Mouse (Mus musculus) gastrocnemius, adult 18-20 months (tissue): ENCODE measurements around the gene Ddx56. TPM values are rescaled to one million over a fixed set of nuclear protein-coding genes. Genes with fewer than 3 reads are reported as not detected.

Experiments used
- DNase-seq: peaks from one replicate; pipeline ENCODE4 v3.0.0; 2021; ENCODE audit warnings: low spot score
- long read RNA-seq, 2 experiments: library from polyadenylated mRNA; stranded (forward); transcript quantifications; one replicate each; pipeline ENCODE4 v2.0.0; 2021
- total RNA-seq, 2 experiments: library from RNA; stranded (reverse); gene quantifications; 2 replicates each; pipeline ENCODE4 v1.2.3; 2021

Ddx56 gene
- total RNA-seq, result 10 to 100 TPM; 23.9 to 25.7 TPM
- long read RNA-seq, experiment 1, transcript Ddx56-201 (14 exons, 1,956 nt), result major isoform, 35 of 43 reads
- long read RNA-seq, experiment 1, partial matches to known transcripts, result 1 of 43 reads
- long read RNA-seq, experiment 1, other reads (novel, unspliced or antisense), result 7 of 43 reads
- long read RNA-seq, experiment 2, transcript Ddx56-201 (14 exons, 1,956 nt), result major isoform, 33 of 37 reads
- long read RNA-seq, experiment 2, partial matches to known transcripts, result 2 of 37 reads
- long read RNA-seq, experiment 2, other reads (novel, unspliced or antisense), result 2 of 37 reads

DNA sequence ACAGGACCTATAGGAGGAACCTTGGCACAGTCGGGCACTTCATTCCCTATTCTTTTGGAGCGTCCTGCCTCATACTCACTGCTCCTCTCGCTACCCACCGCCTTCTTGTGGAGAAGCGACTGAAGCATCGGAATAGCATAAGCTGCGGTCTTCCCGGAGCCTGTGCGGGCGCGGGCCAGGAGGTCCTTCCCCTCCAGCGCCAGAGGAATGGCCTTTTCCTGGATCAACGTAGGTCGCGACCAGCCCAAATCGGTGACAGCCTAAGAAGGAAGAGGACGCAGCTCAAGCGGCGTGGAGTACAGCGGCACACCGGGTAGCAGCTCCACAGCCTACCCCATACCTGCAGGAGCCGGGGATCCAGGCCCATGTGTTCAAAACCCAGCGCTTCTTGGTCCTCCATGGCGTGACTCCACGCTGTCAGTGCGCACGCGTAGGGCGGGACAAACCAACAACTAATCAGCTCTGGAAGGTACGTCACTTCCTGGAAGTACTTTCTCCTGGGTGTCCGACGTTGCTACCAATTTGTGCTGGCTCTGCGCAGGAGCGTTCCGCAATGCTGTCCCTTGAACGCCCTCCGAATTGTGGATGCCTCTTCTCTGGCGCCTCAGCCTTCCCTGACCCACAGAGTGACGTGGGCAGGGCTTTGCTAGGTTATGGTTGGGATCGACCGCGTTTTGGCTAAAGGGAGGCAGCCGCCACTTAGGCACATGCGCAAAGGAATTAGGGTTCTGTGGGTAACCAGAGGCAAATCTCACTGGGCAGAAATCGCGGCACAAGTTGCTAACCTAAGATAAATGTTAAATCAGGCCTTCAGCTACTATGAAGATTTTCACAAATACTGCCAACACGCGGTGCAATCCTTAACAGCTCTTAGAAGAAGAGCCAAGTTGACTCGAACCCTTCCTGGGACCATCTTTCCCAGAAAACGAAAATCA is at the start of gene Ddx56:
Gene Ddx56, minus strand, starts transcription at position 453 of the 935 bp plus-strand sequence.
- peak; percentile 94 for DNase-seq

DNA sequence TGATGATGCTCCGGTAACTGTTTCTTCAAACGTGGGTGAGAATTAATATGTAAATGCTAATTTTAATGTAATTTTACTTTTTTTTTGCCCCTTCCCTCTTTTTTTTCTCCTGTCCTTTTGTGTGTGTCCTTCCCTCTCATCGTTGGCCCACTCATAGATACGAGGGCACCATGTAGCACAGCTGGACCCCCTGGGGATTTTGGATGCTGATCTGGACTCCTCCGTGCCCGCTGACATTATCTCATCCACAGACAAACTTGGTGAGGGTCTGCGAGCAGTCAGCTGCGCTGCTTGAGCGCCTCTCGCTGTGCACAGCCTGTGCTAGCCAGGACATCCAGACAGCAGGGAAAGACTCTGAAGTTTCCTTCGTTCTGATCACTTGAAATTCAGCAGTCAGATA is 49.2 kb upstream of the Ddx56 start:
- DNase-seq, result no peak

DNA sequence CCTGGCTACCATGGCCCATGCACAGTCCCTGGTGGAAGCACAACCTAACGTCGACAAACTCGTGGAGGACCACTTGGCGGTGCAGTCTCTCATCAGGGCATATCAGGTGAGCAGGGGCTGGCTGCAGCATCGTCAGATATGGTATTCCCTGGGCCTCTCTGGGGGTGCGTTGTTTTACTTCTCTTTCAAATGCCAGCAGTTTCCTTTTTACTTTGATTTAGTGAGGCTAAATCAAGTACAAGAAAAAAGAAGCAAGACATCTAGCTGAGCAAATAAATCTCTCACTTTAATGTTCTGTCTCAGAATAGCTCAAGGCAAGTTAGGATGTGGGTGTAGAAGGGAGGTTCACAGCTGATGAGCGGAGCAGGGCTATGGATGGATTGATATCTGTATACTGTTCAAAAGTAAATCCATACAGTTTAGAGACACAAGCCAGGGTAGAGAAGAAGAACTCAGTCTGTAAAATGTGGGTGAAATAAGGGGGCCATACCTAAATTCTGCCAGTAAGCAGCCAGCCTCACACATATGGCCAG is 46.4 kb upstream of the Ddx56 start:
- DNase-seq, result no peak

GRCm38 (mm10) chr11:6308181-6308580 is 40.6 kb upstream of the Ddx56 start:
- DNase-seq, result no peak

DNA sequence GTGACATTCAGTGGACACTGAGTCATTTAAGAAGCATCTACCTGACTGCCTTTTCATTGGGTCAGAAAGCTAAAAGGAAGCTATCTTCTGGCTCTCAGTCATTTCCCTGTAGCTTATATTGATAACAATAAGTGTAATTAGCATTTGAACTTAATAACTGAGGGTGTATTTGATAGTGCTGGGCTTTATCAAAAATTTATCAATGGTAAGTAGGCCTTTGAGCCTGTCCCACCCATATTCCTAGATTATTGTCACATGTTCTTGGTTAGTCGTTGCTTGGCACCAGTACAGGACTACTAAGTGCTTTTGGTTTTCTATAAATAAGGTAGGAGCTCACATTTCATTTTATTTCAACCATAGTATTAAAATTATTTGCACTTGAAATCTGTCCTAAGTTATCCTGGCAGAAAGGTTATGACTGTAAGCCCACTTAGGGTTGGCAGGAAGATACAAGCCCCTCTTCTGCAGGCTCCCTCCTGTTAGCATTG is 38.4 kb upstream of the Ddx56 start:
- peak; percentile 18 for DNase-seq

GRCm38 (mm10) chr11:6302793-6303192 is 35.2 kb upstream of the Ddx56 start:
- DNase-seq, result no peak

DNA sequence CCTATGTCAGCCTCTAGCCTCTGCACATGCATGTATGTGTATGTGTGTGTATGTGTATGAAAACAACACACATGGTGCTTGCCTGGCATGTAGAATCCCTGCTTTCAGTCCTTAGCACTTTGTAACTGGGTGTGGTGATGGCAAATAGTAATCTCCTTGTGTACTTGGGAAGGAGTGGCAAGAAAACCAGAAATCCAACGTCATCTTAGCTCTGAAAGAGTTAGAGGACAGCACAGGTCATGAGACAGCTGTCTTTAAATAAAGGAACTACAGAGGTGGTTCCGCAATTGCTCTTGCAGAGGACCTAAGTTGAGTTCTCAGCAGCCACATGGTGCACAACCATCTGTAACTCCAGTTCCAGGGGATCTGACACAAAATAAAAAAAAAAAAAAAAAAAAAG is 31.9 kb upstream of the Ddx56 start:
- no peak for DNase-seq

DNA sequence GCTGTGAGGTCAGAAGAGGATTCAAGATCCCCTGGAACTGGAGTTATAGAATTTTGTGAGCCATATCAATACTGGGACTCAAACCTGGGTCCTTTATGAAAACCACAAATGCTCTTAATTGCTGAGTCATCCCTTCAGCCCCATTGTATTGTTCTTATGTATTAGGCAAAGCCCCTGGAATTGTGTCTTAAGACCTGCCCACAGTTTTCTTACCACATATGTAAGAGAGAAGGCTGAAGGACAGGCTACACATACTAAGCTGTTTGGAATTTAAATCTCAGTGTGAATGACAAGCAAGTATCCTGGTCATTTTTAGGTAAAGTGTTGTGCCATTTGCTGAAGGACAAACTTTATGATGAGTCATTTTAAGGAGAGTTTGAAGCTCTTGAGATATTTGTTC is 28.5 kb upstream of the Ddx56 start:
- no peak for DNase-seq

GRCm38 (mm10) chr11:6294632-6295031 is 27.1 kb upstream of the Ddx56 start:
- DNase-seq, result peak; percentile 19

GRCm38 (mm10) chr11:6293601-6294000 is 26.0 kb upstream of the Ddx56 start:
- no peak for DNase-seq

- no peak for DNase-seq
Measured at GRCm38 (mm10) chr11:6292988-6293349, 25.4 kb upstream of the Ddx56 start.

- DNase-seq, result peak; percentile 87
Measured at GRCm38 (mm10) chr11:6292116-6292987, 24.8 kb upstream of the Ddx56 start.

DNA sequence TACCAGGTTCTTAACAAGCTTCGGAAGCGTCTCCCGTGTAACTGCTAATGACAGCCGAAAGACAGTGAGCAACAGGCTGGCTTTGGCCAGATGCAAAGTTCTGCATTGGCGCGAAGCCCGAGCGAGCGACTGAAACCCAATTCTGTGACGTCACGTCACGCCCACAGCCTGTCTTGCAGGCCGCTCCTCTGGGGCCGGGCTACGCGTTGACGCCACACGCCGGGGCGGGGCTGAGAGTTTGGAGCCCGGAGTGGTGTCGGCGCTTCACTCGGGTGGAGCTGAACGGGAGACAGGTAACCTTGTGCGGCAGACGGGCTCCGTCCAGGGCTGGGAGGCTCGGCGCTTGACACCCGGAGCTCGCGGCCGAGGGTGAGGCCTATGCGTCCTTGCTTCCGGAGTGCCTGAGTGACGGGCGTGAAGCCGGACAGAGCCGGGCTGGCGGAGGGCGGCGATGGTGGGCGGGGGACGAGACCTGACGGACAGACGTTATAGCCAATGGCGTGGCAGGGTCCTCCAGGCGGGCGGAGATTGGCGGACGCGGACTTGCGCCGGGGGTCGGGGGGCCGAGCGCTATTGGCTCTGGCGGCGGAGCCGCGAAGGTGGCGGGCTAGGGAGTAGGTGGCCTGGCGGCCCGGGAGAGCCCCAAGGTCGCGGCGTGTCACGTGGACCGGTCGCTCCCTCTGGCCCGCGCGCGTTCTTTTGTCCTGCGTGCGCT is 24.0 kb upstream of the Ddx56 start, which contains the start of gene Ogdh:
Gene Ogdh, plus strand, starts transcription at position 233 of the 715 bp plus-strand sequence.
- DNase-seq, result peak; percentile 99

- no peak for DNase-seq
Measured at GRCm38 (mm10) chr11:6290883-6291282, 23.3 kb upstream of the Ddx56 start.

DNA sequence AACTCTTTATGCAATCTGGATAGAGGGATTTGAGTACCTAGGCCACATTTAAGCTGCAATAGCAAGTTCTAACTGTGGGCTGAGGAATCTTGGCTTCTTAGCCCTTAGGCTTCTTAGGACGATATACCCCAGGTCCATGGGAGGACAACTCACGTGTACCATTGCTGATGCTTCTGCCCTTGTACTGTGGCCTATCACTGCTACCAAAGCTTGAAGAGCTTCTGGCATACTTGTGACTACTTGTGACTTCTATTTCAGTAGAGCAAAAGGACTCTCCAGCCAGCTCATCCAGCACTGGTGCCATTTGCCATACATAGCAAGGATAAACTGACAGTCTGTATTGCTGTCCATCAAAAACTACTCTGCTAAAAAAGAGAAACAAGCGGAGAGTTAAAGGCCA is 22.6 kb upstream of the Ddx56 start:
- peak; percentile 24 for DNase-seq

DNA sequence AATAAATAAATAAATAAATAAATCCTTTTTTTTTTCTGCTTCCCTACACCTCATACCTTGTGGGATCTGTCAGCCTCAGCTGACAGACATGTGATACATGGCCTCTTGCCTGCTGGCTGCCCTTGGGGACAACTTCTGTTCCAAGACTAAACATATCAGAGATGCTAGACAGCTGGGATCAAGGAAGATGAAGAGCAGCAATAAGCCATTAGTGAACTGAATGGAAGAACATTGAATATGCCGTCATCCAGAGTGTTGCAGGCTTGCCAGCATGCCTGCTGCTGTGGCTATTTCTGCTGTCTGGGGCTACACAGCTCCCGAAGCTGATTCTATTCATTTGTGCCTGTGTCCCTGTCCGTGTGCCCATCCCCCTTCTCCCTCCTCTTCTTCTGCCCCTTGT is 15.4 kb upstream of the Ddx56 start:
- DNase-seq, result peak; percentile 83

- no peak for DNase-seq
Measured at GRCm38 (mm10) chr11:6276466-6276865, 8.9 kb upstream of the Ddx56 start.

- no peak for DNase-seq
Measured at GRCm38 (mm10) chr11:6275094-6275484, 7.5 kb upstream of the Ddx56 start.

DNA sequence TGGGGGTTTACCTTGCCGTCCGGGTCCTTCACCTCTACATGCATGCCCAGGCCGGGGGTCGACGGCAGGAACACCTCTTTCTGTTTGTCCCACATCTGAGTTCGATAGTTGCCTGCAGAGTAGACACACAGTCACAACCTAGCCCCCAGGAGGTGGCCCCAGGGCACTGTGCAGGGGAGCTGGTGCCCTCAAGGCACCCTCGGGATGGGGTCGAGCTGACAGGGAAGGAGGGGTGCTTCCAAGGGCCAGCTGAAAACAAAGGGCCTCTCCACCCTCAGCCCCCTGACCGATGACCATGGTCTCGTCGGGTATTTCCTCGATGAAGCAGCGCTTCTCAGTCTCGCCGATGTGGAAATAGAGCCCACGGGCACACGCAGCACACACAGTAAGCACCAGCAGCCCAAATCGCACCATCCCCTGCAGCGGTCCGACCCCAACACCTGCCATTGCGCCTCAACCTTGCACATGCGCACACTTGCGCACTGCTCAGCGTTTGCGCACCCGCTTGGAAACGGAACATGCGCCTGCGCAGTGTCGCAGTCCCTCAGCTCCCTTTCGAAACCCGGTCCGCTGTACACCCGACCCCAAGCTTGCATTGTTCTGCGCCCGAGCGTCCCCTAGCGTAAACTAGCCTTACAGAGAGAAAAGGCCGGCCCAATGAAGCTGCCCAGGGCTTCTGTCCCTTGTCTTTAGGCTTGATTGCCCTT is 7.0 kb upstream of the Ddx56 start, which contains the start of gene Tmed4:
Gene Tmed4, minus strand, starts transcription at position 484 of the 707 bp plus-strand sequence.
- DNase-seq, result peak; percentile 99

- no peak for DNase-seq
Measured at GRCm38 (mm10) chr11:6273607-6274006, 6.0 kb upstream of the Ddx56 start.
